Mouse (Mus musculus) limb, embryonic 14.5 days (tissue): ENCODE results near the gene Atxn7l1. TPM values are rescaled to one million over a fixed set of nuclear protein-coding genes. Genes with fewer than 3 reads are reported as not detected.

Experiments used
- ATAC-seq: fragments of 200-750 bp; cut with Nextera tagmentation; 2 replicates; pipeline ENCODE4 v1.8.0; 2017; ENCODE audit warnings: low read depth, moderate number of reproducible peaks, moderate TSS enrichment; ENCODE audit not compliant: low FRiP score
- DNase-seq: peaks from one replicate; pipeline ENCODE4 v3.0.0-alpha.2; 2015; ENCODE audit warnings: low spot score
- H3K27ac ChIP-seq: fragments of 300-500 bp; sonication (generic); replicated peaks from 2 replicates; pipeline ENCODE4 v1.5.1; 2014; ENCODE audit warnings: low read depth, mild to moderate bottlenecking, low read length, moderate library complexity, mixed read lengths
- H3K27me3 ChIP-seq: fragments of 300-500 bp; sonication (generic); 2 replicates; pipeline ENCODE4 v1.6.1; 2014; ENCODE audit warnings: low read length, mixed read lengths; ENCODE audit not compliant: control insufficient read depth, insufficient read depth
- H3K36me3 ChIP-seq: fragments of 300-500 bp; sonication (generic); 2 replicates; pipeline ENCODE4 v1.6.1; 2014; ENCODE audit warnings: mild to moderate bottlenecking, low read length, moderate library complexity, mixed read lengths; ENCODE audit not compliant: control insufficient read depth, insufficient read depth
- H3K4me1 ChIP-seq: fragments of 300-500 bp; sonication (generic); 2 replicates; pipeline ENCODE4 v1.6.1; 2014; ENCODE audit warnings: antibody characterized with exemption, low read length, mixed read lengths; ENCODE audit not compliant: control insufficient read depth, insufficient read depth
- H3K4me2 ChIP-seq: fragments of 300-500 bp; sonication (generic); replicated peaks from 2 replicates; pipeline ENCODE4 v1.6.1; 2014; ENCODE audit warnings: low read depth, mild to moderate bottlenecking, low read length, moderate library complexity; ENCODE audit not compliant: severe bottlenecking
- H3K4me3 ChIP-seq: fragments of 300-500 bp; sonication (generic); replicated peaks from 2 replicates; pipeline ENCODE4 v1.5.1; 2014; ENCODE audit warnings: low read length
- H3K9ac ChIP-seq: fragments of 300-500 bp; sonication (generic); 2 replicates; pipeline ENCODE4 v1.6.1; 2014; ENCODE audit warnings: mild to moderate bottlenecking, low read depth, low read length, moderate library complexity; ENCODE audit not compliant: severe bottlenecking
- H3K9me3 ChIP-seq: fragments of 300-500 bp; sonication (generic); 2 replicates; pipeline ENCODE4 v1.6.1; 2016; ENCODE audit warnings: low read length; ENCODE audit not compliant: control insufficient read depth
- POLR2A ChIP-seq: fragments of 200-500 bp; IDR thresholded peaks from 2 replicates; pipeline ENCODE4 v1.8.0; 2012; ENCODE audit warnings: inconsistent platforms, mild to moderate bottlenecking, moderate library complexity, borderline replicate concordance; ENCODE audit not compliant: insufficient read depth, insufficient read length; ENCODE audit errors: extremely low read depth
- whole genome bisulfite sequencing: fragments of 180-500 bp; shearing (Covaris S2); extraction: QIAGEN DNeasy Blood & Tissue Kit; methylation state at CpG from one replicate; pipeline ENCODE4 v1.1.7; 2014; 5-methylcytosine and 5-hydroxymethylcytosine counted together
- polyA plus RNA-seq, 2 experiments: library from polyadenylated mRNA; depleted of rRNA in 1 of 2; stranded (reverse) in 1 of 2; unstranded in 1 of 2; fragments of >200 nt; fragmentation: Nextera tagmentation in 1 of 2; extraction: Ambion mirVana in 1 of 2; gene quantifications; 2 replicates each; pipeline versions ENCODE4 v1.2.1 to v1.2.3; 2012 to 2014

The Atxn7l1 gene
- polyA plus RNA-seq, 2 experiments, result 15.3 to 23.1 TPM

- Histone ChIP-seq H3K27me3 (no peaks in the 10 kb centered on the region), H3K9ac (no peak overlapping the region), H3K4me2 (no peak overlapping the region), H3K36me3 (no peaks in the 10 kb centered on the region), H3K27ac (no peak overlapping the region), H3K4me1 (peaks cover 6% of the 10 kb centered on the region; the same call in 1 of the 2 replicates), H3K4me3 (no peak overlapping the region), H3K9me3 (no peaks in the 10 kb centered on the region)
- 74% methylated on average over 15 of the region's 15 CpGs for WGBS
- TF ChIP-seq POLR2A, result no peak
- 0 out of 2 replicates have a peak, but pooled peaks have one; percentile 42 for ATAC-seq
- DNase-seq, result no peak
Observed at GRCm38 (mm10) chr12:33244132-33244875, 96.8 kb downstream of the Atxn7l1 start.

- Histone ChIP-seq H3K9ac (no peak overlapping the region), H3K4me3 (no peak overlapping the region), H3K36me3 (0 out of 2 replicates have a peak, but pooled peaks cover 3% of the 10 kb centered on the region), H3K27me3 (no peaks in the 10 kb centered on the region), H3K9me3 (no peaks in the 10 kb centered on the region), H3K4me2 (no peak overlapping the region), H3K27ac (0 out of 2 replicates have a peak overlapping the region, but pooled peaks have one; percentile 6), H3K4me1 (peaks cover 6% of the 10 kb centered on the region; the same call in 1 of the 2 replicates)
- DNase-seq (no peak), ATAC-seq (no peak)
- TF ChIP-seq POLR2A, result no peak
- WGBS, result 64% methylated on average over 4 of the region's 4 CpGs
Observed at GRCm38 (mm10) chr12:33245455-33245854, 98.0 kb downstream of the Atxn7l1 start.

GRCm38 (mm10) chr12:33246878-33247277 lies 99.4 kb downstream of the Atxn7l1 start:
- Histone ChIP-seq H3K9me3 (no peaks in the 10 kb centered on the region), H3K27ac (no peak overlapping the region), H3K9ac (no peak overlapping the region), H3K27me3 (no peaks in the 10 kb centered on the region), H3K4me3 (no peak overlapping the region), H3K36me3 (0 out of 2 replicates have a peak, but pooled peaks cover 7% of the 10 kb centered on the region), H3K4me1 (peaks cover 6% of the 10 kb centered on the region; the same call in 1 of the 2 replicates), H3K4me2 (no peak overlapping the region)
- 74% methylated on average over 8 of the region's 8 CpGs for WGBS
- DNase-seq (no peak), ATAC-seq (no peak)
- TF ChIP-seq POLR2A, result no peak

GRCm38 (mm10) chr12:33250197-33250596 lies 102.7 kb downstream of the Atxn7l1 start:
- Histone ChIP-seq H3K4me3 (no peak overlapping the region), H3K4me2 (no peak overlapping the region)
- DNase-seq, result no peak

GRCm38 (mm10) chr12:33251399-33251798 lies 103.9 kb downstream of the Atxn7l1 start:
- ATAC-seq, result no peak
- no peak for DNase-seq
- 0 out of 2 replicates have a peak, but pooled peaks cover 7% of the 10 kb centered on the region for H3K36me3 ChIP-seq
- H3K9me3 ChIP-seq, result no peaks in the 10 kb centered on the region
- no peak overlapping the region for H3K4me3 ChIP-seq
- TF ChIP-seq POLR2A, result no peak
- no peaks in the 10 kb centered on the region for H3K27me3 ChIP-seq
- no peak overlapping the region for H3K27ac ChIP-seq
- no peak overlapping the region for H3K9ac ChIP-seq
- no peak overlapping the region for H3K4me2 ChIP-seq
- 71% methylated on average over 8 of the region's 8 CpGs for WGBS
- peaks cover 13% of the 10 kb centered on the region for H3K4me1 ChIP-seq

More at GRCm38 (mm10) chr12:33250197-33250596, 102.7 kb downstream of the Atxn7l1 start:
- WGBS, result 87% methylated on average over 6 of the region's 6 CpGs
- H3K4me1 ChIP-seq, result peaks cover 17% of the 10 kb centered on the region
- no peak for ATAC-seq
- no peak for TF ChIP-seq POLR2A
- no peak overlapping the region for H3K9ac ChIP-seq
- no peak overlapping the region for H3K27ac ChIP-seq
- H3K27me3 ChIP-seq, result no peaks in the 10 kb centered on the region
- H3K36me3 ChIP-seq, result 0 out of 2 replicates have a peak, but pooled peaks cover 7% of the 10 kb centered on the region
- no peaks in the 10 kb centered on the region for H3K9me3 ChIP-seq
